Mouse (Mus musculus) intestine, embryonic 14.5 days (tissue): Measurements from ENCODE around the gene Enpp6. TPM values are rescaled to one million over a fixed set of nuclear protein-coding genes. Genes with fewer than 3 reads are reported as not detected.
A peak's percentile ranks its signal among the peaks of the same experiment; 100 is the strongest.

Experiments
- ATAC-seq: fragments of 200-750 bp; cut with Nextera tagmentation; replicated peaks from 2 replicates; pipeline ENCODE4 v1.8.0; 2017; ENCODE audit warnings: low read depth, moderate number of reproducible peaks, moderate TSS enrichment, moderate library complexity; ENCODE audit not compliant: low FRiP score, low TSS enrichment
- DNase-seq: peaks from one replicate; pipeline ENCODE4 v3.0.0-alpha.2; 2018; ENCODE audit warnings: low spot score
- H3K27ac ChIP-seq: fragments of 300-500 bp; sonication (generic); 2 replicates; pipeline ENCODE4 v1.5.1; 2014; ENCODE audit warnings: low read depth, mild to moderate bottlenecking, control low read depth
- H3K27me3 ChIP-seq: fragments of 300-500 bp; sonication (generic); replicated peaks from 2 replicates; pipeline ENCODE4 v1.6.1; 2014; ENCODE audit warnings: low read length, control low read depth; ENCODE audit not compliant: control insufficient read depth, insufficient read depth
- H3K36me3 ChIP-seq: fragments of 300-500 bp; sonication (generic); 2 replicates; pipeline ENCODE4 v1.6.1; 2014; ENCODE audit warnings: low read length, control low read depth; ENCODE audit not compliant: control insufficient read depth, insufficient read depth
- H3K4me1 ChIP-seq: fragments of 300-500 bp; sonication (generic); replicated peaks from 2 replicates; pipeline ENCODE4 v1.6.1; 2014; ENCODE audit warnings: low read length, control low read depth, mixed read lengths; ENCODE audit not compliant: control insufficient read depth, insufficient read depth
- H3K4me2 ChIP-seq: fragments of 300-500 bp; sonication (generic); 2 replicates; pipeline ENCODE4 v1.6.1; 2014; ENCODE audit warnings: low read length
- H3K4me3 ChIP-seq: fragments of 300-500 bp; sonication (generic); 2 replicates; pipeline ENCODE4 v1.5.1; 2014; ENCODE audit warnings: low read depth, low read length, control low read depth, mixed read lengths
- H3K9ac ChIP-seq: fragments of 300-500 bp; sonication (generic); 2 replicates; pipeline ENCODE4 v1.6.1; 2014; ENCODE audit warnings: mild to moderate bottlenecking, low read length
- H3K9me3 ChIP-seq: fragments of 300-500 bp; sonication (generic); 2 replicates; pipeline ENCODE4 v1.6.1; 2016; ENCODE audit warnings: low read length, control low read depth; ENCODE audit not compliant: control insufficient read depth
- WGBS: fragments of 180-500 bp; shearing (Covaris S2); extraction: QIAGEN DNeasy Blood & Tissue Kit; methylation state at CpG from one replicate; pipeline ENCODE4 v1.1.7; 2014; 5-methylcytosine and 5-hydroxymethylcytosine counted together
- polyA plus RNA-seq: library from polyadenylated mRNA; unstranded; fragments of >200 nt; fragmentation: Nextera tagmentation; extraction: Ambion mirVana; gene quantifications from 2 replicates; pipeline ENCODE4 v1.2.1, GENCODE M21; 2014

Gene Enpp6
- polyA plus RNA-seq, 1 experiment from 2014 or later, result 0.23 TPM

DNA sequence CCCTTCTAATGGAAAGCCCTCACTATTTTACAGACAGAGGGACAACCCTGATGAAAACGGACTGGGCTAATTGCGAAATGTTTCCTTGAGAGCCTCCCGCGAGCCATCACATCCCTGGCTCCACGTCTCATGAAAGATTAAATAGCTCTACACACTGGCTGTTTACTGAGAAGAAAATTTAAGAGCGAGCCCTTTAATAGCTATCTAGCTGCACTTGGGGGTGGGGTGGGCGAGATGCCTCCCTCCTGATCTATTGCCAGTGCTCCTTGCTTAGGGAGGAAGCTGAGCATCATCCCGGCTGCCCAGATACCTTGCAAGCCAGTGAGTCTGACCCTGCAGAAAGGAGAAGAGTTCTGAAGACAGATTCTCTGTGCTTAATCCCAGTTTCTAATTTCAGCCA lies 103.3 kb downstream of the Enpp6 start:
- H3K4me2 ChIP-seq, result no peak overlapping the region
- WGBS, result 34% methylated on average over 8 of the region's 8 CpGs
- no peak overlapping the region for H3K4me3 ChIP-seq
- no peak overlapping the region for H3K27ac ChIP-seq
- H3K9ac ChIP-seq, result no peak overlapping the region
- H3K27me3 ChIP-seq, result no peaks in the 10 kb centered on the region
- H3K4me1 ChIP-seq, result no peaks in the 10 kb centered on the region
- no peak for ATAC-seq
- no peaks in the 10 kb centered on the region for H3K9me3 ChIP-seq
- DNase-seq, result no peak
- no peaks in the 10 kb centered on the region for H3K36me3 ChIP-seq

DNA sequence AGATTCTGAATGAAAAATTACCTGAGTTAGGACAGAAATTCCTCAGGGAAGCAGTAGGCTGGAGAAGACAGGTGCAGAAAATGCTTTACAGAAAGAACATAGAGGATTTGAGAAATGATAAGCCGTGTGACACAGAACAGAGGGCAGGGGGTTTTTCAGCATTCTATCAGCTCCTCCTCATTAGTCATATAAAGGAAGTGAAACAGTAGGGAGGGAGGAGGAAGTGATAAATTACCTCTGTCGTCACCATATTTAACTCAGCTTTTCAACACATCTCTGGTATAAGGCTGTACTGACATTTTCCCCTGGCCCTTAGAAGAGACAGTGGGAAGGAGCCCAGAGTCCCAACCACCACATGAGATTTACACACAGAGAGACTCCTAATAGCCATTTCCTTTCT lies 118.9 kb downstream of the Enpp6 start:
- no peaks in the 10 kb centered on the region for H3K36me3 ChIP-seq
- H3K9ac ChIP-seq, result no peak overlapping the region
- no peaks in the 10 kb centered on the region for H3K27me3 ChIP-seq
- DNase-seq (no peak), ATAC-seq (no peak)
- H3K9me3 ChIP-seq, result no peaks in the 10 kb centered on the region
- no peak overlapping the region for H3K27ac ChIP-seq
- WGBS, result 57% methylated on average over 2 of the region's 2 CpGs
- H3K4me1 ChIP-seq, result no peaks in the 10 kb centered on the region
- no peak overlapping the region for H3K4me3 ChIP-seq
- no peak overlapping the region for H3K4me2 ChIP-seq

DNA sequence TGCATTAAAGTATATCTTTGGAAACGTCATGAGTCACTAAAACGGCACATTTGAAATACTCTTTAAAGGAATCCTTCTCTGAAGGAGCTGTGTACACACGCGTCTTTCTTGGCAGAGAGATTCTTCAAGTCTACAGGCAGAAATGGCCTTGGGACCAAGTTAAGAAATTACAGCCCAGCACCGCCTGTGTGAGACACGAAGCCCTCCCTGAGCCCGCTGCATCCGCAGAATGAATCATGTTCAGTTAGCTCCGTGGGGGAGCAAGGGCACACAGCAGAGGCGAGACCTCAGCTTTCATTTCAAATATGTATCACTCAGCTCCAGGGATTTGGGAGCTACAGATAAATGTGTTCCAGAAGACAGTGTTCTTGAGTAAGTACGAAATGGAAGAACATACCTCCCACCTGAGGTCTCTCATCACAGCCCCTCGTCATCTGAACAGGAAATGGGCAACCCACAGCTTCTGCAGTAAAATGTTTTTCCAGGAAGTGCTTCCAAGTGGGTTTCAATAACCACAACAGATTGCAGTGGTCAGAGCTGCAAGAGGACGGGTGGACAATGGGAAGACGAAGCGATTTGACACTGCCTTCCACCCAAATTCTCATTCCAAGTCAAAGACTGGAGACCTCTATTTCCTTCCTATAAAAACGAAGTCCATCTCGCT lies 127.6 kb downstream of the Enpp6 start:
- 76% methylated on average over 17 of the region's 17 CpGs for WGBS
- DNase-seq, result no peak
- H3K27ac ChIP-seq, result no peak overlapping the region

DNA sequence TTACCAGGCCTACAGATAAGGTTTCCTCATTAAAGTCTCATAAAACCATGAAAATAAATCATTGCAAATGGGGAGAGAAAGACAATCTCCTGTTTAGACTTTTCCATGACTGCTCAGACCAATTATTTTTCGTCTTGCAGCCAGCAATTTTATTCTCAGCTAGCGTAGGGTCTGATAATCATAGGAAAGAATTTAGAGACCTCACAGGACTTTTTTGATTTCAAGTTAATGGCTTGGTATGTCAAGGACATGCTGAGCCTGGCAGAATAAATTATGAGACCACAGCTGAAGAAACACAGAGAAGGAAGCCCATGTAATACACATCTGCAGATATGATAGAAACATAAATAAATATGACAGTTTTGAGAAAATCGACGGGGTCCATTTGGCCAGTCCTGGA lies 130.6 kb downstream of the Enpp6 start:
- no peak overlapping the region for H3K4me2 ChIP-seq
- H3K4me1 ChIP-seq, result no peaks in the 10 kb centered on the region
- H3K4me3 ChIP-seq, result no peak overlapping the region
- no peak for ATAC-seq
- H3K27ac ChIP-seq, result no peak overlapping the region
- H3K9ac ChIP-seq, result no peak overlapping the region
- H3K27me3 ChIP-seq, result no peaks in the 10 kb centered on the region
- H3K9me3 ChIP-seq, result no peaks in the 10 kb centered on the region
- WGBS, result 59% methylated on average over 4 of the region's 4 CpGs
- no peak for DNase-seq
- H3K36me3 ChIP-seq, result no peaks in the 10 kb centered on the region

More for the DNA sequence above, 127.6 kb downstream of the Enpp6 start:
- Histone ChIP-seq H3K4me2 (no peak overlapping the region), H3K27me3 (no peaks in the 10 kb centered on the region), H3K9me3 (no peaks in the 10 kb centered on the region), H3K9ac (no peak overlapping the region), H3K36me3 (no peaks in the 10 kb centered on the region), H3K4me1 (no peaks in the 10 kb centered on the region), H3K4me3 (no peak overlapping the region)
- no peak for ATAC-seq

DNA sequence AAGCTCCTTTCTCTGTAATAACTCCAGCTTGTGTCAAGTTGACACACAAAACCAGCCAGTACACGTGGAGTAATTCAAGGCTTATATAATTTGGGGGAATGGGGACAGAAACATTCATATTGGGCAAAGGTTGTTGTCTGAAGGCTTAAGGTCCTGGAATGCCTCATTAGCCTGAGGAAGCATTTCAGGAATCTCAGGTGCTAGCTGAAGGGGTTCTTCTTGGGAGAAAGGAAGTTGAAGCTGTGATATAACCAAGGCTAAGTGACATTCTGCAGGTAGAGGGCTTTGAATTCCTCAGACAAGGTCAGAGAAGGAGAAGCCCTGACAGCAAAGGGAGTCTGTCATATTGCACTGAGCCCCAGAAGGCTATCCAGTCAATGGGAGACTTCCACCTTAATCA lies 133.2 kb downstream of the Enpp6 start:
- no peak overlapping the region for H3K9ac ChIP-seq
- ATAC-seq (no peak), DNase-seq (no peak)
- H3K27ac ChIP-seq, result no peak overlapping the region
- 67% methylated on average over 1 of the region's 1 CpGs for WGBS
- H3K27me3 ChIP-seq, result no peaks in the 10 kb centered on the region
- no peaks in the 10 kb centered on the region for H3K4me1 ChIP-seq
- no peak overlapping the region for H3K4me2 ChIP-seq
- no peaks in the 10 kb centered on the region for H3K9me3 ChIP-seq
- no peak overlapping the region for H3K4me3 ChIP-seq
- no peaks in the 10 kb centered on the region for H3K36me3 ChIP-seq

DNA sequence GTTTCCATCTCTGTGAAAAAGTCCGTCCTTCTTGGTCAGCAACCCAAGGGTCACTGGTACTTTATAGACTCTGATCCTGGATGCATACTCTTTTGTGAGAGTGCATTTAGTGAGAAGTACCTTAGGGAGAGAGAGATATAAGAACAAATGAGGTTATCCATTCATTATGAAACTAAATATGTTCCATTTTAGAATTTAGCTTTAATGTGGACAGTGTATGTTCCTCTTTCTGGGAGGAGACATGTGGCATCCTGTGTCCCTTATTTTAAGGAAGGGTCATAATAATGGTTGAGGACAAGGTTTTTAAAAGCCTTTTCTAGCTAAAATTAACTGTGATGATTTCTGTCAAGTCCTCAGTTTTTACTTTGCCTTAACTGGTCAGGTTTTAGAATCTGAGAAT lies 142.2 kb downstream of the Enpp6 start:
- H3K4me1 ChIP-seq, result no peaks in the 10 kb centered on the region
- DNase-seq, result no peak
- H3K9me3 ChIP-seq, result no peaks in the 10 kb centered on the region
- no peak overlapping the region for H3K4me2 ChIP-seq
- H3K36me3 ChIP-seq, result no peaks in the 10 kb centered on the region
- no peak overlapping the region for H3K27ac ChIP-seq
- ATAC-seq, result no peak
- 90% methylated on average over 1 of the region's 1 CpGs for WGBS
- H3K27me3 ChIP-seq, result no peaks in the 10 kb centered on the region
- H3K9ac ChIP-seq, result no peak overlapping the region
- no peak overlapping the region for H3K4me3 ChIP-seq

DNA sequence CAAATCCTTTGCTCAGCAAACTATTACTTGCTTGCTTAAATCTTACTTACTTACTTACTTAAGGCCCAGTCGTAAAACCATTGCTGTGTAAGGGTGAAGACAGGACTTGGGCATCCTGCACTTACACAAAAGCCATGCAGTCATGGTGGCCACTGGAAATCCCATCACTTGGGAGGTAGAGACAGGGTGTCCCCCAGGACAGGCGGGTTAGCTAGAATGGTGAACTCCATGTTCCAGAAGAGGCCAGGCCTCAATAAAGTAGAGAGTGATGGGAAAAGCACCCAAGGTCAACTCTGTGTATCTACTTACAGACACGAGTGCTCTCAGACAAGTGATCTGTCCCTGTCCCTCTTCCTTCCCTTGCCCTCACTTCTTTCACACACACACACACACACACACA lies 146.7 kb downstream of the Enpp6 start:
- Histone ChIP-seq H3K27me3 (peaks cover 5% of the 10 kb centered on the region; the same call in 1 of the 2 replicates), H3K9ac (no peak overlapping the region), H3K4me2 (no peak overlapping the region), H3K36me3 (no peaks in the 10 kb centered on the region), H3K9me3 (no peaks in the 10 kb centered on the region), H3K4me1 (no peaks in the 10 kb centered on the region; the same call in 1 of the 2 replicates), H3K4me3 (no peak overlapping the region), H3K27ac (no peak overlapping the region)
- DNase-seq (no peak), ATAC-seq (no peak)
- WGBS, result 89% methylated on average over 3 of the region's 3 CpGs

DNA sequence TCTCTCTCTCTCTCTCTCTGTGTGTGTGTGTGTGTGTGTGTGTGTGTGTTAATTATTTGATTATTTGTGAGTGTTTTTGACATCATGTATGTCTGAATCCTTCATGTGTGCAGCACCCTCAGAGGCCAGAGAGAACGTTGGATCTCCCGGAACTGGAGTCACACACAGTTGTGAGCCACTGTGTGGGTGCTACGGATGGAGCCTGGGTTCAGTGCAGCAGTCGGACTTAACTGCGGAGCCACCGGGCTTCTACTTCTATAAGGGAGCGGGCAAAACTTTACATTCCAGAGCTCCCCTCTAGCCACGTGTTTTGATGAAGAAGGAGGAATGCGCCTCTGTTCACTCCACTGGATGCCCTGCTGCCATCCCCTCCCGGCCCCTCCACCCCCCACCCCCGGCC lies 148.0 kb downstream of the Enpp6 start:
- no peak for DNase-seq
- H3K36me3 ChIP-seq, result no peaks in the 10 kb centered on the region
- no peak overlapping the region for H3K9ac ChIP-seq
- H3K4me3 ChIP-seq, result no peak overlapping the region
- H3K4me1 ChIP-seq, result no peaks in the 10 kb centered on the region; the same call in 1 of the 2 replicates
- H3K27me3 ChIP-seq, result peaks cover 5% of the 10 kb centered on the region; the same call in 1 of the 2 replicates
- H3K27ac ChIP-seq, result no peak overlapping the region
- WGBS, result 39% methylated on average over 11 of the region's 11 CpGs
- H3K9me3 ChIP-seq, result no peaks in the 10 kb centered on the region
- ATAC-seq, result no peak
- H3K4me2 ChIP-seq, result no peak overlapping the region

DNA sequence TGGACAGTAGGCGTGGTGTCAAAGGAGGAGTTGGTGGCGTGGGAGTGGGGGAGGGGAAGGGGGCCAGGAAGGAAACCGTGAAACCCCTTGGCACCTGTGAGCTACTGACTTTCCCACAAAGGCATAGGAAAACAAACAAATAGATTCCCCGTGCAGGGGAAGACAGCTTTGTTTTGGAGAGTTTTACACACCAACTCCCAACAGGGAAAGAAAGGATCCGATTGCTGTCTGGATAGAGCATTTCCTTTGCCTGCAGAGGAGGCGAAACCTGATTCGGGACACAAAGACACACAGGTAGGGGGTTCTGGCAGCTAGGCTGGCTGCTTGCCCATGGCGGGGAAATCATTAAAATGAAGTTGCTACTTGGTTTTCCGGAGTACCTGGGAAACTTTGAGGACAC lies 148.9 kb downstream of the Enpp6 start:
- DNase-seq, result no peak
- no peak overlapping the region for H3K9ac ChIP-seq
- no peaks in the 10 kb centered on the region for H3K9me3 ChIP-seq
- no peaks in the 10 kb centered on the region for H3K36me3 ChIP-seq
- peak overlapping the region; percentile 13; the same call in 1 of the 2 replicates for H3K4me3 ChIP-seq
- H3K4me2 ChIP-seq, result peak overlapping the region; percentile 46
- no peaks in the 10 kb centered on the region; the same call in 1 of the 2 replicates for H3K4me1 ChIP-seq
- no peak overlapping the region for H3K27ac ChIP-seq
- no peak for ATAC-seq
- WGBS, result 11% methylated on average over 9 of the region's 9 CpGs
- H3K27me3 ChIP-seq, result peaks cover 5% of the 10 kb centered on the region; the same call in 1 of the 2 replicates
